Mouse (Mus musculus): ENCODE measurements around the gene Pnmal2. TPM values are rescaled to one million over a fixed set of nuclear protein-coding genes. Genes with fewer than 3 reads are reported as not detected.

Gene Pnmal2
- polyA plus RNA-seq, 1 experiment from 2014 or later: 186 TPM

- H3K4me3 ChIP-seq (ENCODE audit: low read depth, low read length): no peak overlapping the region
- H3K27me3 ChIP-seq (ENCODE audit: control insufficient read depth, insufficient read depth, low read depth, low read length): no peaks in the 10 kb centered on the region
- H3K4me1 ChIP-seq (ENCODE audit: control insufficient read depth, insufficient read depth, low read length): peaks cover 7% of the 10 kb centered on the region
- H3K9ac ChIP-seq (ENCODE audit: low read depth, low read length): no peak overlapping the region
- H3K27ac ChIP-seq (ENCODE audit: low read length): no peak overlapping the region
- peaks cover 50% of the 10 kb centered on the region for H3K36me3 ChIP-seq (ENCODE audit: control insufficient read depth, insufficient read depth, low read length)
- ATAC-seq: peak; percentile 8; the same call in 1 of the 2 replicates
- 84% methylated on average over 18 of the region's 18 CpGs for WGBS
- H3K9me3 ChIP-seq (replicated peaks; ENCODE audit: control insufficient read depth, low read length, poor library complexity, severe bottlenecking): no peaks in the 10 kb centered on the region
- H3K4me2 ChIP-seq (ENCODE audit: low read length): no peak overlapping the region
Measured at GRCm38 (mm10) chr7:16914453-16915343, 29.8 kb upstream of the Pnmal2 start.

GRCm38 (mm10) chr7:16915461-16916340 is 28.8 kb upstream of the Pnmal2 start:
- no peak for ATAC-seq
- peaks cover 50% of the 10 kb centered on the region for H3K36me3 ChIP-seq (ENCODE audit: control insufficient read depth, insufficient read depth, low read length)

GRCm38 (mm10) chr7:16916342-16917265 is 27.9 kb upstream of the Pnmal2 start:
- H3K4me3 ChIP-seq (ENCODE audit: low read depth, low read length): no peak overlapping the region
- H3K9ac ChIP-seq (ENCODE audit: low read depth, low read length): no peak overlapping the region
- 86% methylated on average over 29 of the region's 30 CpGs for WGBS
- ATAC-seq: no peak
- no peak overlapping the region for H3K4me2 ChIP-seq (ENCODE audit: low read length)
- no peak overlapping the region for H3K27ac ChIP-seq (ENCODE audit: low read length)
- no peaks in the 10 kb centered on the region for H3K27me3 ChIP-seq (ENCODE audit: control insufficient read depth, insufficient read depth, low read depth, low read length)
- H3K4me1 ChIP-seq (ENCODE audit: control insufficient read depth, insufficient read depth, low read length): peaks cover 26% of the 10 kb centered on the region
- H3K36me3 ChIP-seq (ENCODE audit: control insufficient read depth, insufficient read depth, low read length): peaks cover 50% of the 10 kb centered on the region
- H3K9me3 ChIP-seq (replicated peaks; ENCODE audit: control insufficient read depth, low read length, poor library complexity, severe bottlenecking): no peaks in the 10 kb centered on the region

More at GRCm38 (mm10) chr7:16915461-16916340, 28.8 kb upstream of the Pnmal2 start:
- no peak overlapping the region for H3K4me2 ChIP-seq (ENCODE audit: low read length)
- peaks cover 17% of the 10 kb centered on the region for H3K4me1 ChIP-seq (ENCODE audit: control insufficient read depth, insufficient read depth, low read length)
- H3K9ac ChIP-seq (ENCODE audit: low read depth, low read length): no peak overlapping the region
- no peaks in the 10 kb centered on the region for H3K27me3 ChIP-seq (ENCODE audit: control insufficient read depth, insufficient read depth, low read depth, low read length)
- H3K27ac ChIP-seq (ENCODE audit: low read length): no peak overlapping the region
- H3K9me3 ChIP-seq (replicated peaks; ENCODE audit: control insufficient read depth, low read length, poor library complexity, severe bottlenecking): no peaks in the 10 kb centered on the region
- 90% methylated on average over 32 of the region's 32 CpGs for WGBS
- H3K4me3 ChIP-seq (ENCODE audit: low read depth, low read length): no peak overlapping the region

GRCm38 (mm10) chr7:16917447-16917846 is 27.0 kb upstream of the Pnmal2 start:
- Histone ChIP-seq H3K27me3 (ENCODE audit: control insufficient read depth, insufficient read depth, low read depth, low read length) (no peaks in the 10 kb centered on the region), H3K9ac (ENCODE audit: low read depth, low read length) (no peak overlapping the region), H3K27ac (ENCODE audit: low read length) (no peak overlapping the region), H3K4me2 (ENCODE audit: low read length) (no peak overlapping the region), H3K9me3 (replicated peaks; ENCODE audit: control insufficient read depth, low read length, poor library complexity, severe bottlenecking) (no peaks in the 10 kb centered on the region), H3K4me1 (ENCODE audit: control insufficient read depth, insufficient read depth, low read length) (peaks cover 32% of the 10 kb centered on the region), H3K36me3 (ENCODE audit: control insufficient read depth, insufficient read depth, low read length) (peaks cover 50% of the 10 kb centered on the region), H3K4me3 (ENCODE audit: low read depth, low read length) (no peak overlapping the region)
- 82% methylated on average over 11 of the region's 11 CpGs for WGBS
- ATAC-seq: no peak

- Histone ChIP-seq H3K4me2 (ENCODE audit: low read length) (no peak overlapping the region), H3K9ac (ENCODE audit: low read depth, low read length) (no peak overlapping the region), H3K27ac (ENCODE audit: low read length) (no peak overlapping the region), H3K36me3 (ENCODE audit: control insufficient read depth, insufficient read depth, low read length) (peaks cover 50% of the 10 kb centered on the region), H3K4me3 (ENCODE audit: low read depth, low read length) (no peak overlapping the region), H3K9me3 (replicated peaks; ENCODE audit: control insufficient read depth, low read length, poor library complexity, severe bottlenecking) (no peaks in the 10 kb centered on the region), H3K27me3 (ENCODE audit: control insufficient read depth, insufficient read depth, low read depth, low read length) (no peaks in the 10 kb centered on the region), H3K4me1 (ENCODE audit: control insufficient read depth, insufficient read depth, low read length) (peaks cover 32% of the 10 kb centered on the region)
- WGBS: 78% methylated on average over 9 of the region's 9 CpGs
- ATAC-seq: no peak
Measured at GRCm38 (mm10) chr7:16918014-16918413, 26.5 kb upstream of the Pnmal2 start.

- no peak overlapping the region; the same call in 1 of the 2 replicates for H3K27ac ChIP-seq (ENCODE audit: low read length)
Measured at GRCm38 (mm10) chr7:16918670-16919069, 25.8 kb upstream of the Pnmal2 start.

GRCm38 (mm10) chr7:16919395-16920149 is 24.9 kb upstream of the Pnmal2 start:
- peak overlapping the region; percentile 2 for H3K4me3 ChIP-seq (ENCODE audit: low read depth, low read length)
- ATAC-seq: no peak
- no peak overlapping the region; the same call in 1 of the 2 replicates for H3K27ac ChIP-seq (ENCODE audit: low read length)
- no peaks in the 10 kb centered on the region for H3K27me3 ChIP-seq (ENCODE audit: control insufficient read depth, insufficient read depth, low read depth, low read length)
- H3K9ac ChIP-seq (ENCODE audit: low read depth, low read length): peak overlapping the region; percentile 51
- WGBS: 82% methylated on average over 13 of the region's 13 CpGs
- peaks cover 32% of the 10 kb centered on the region for H3K4me1 ChIP-seq (ENCODE audit: control insufficient read depth, insufficient read depth, low read length)
- no peaks in the 10 kb centered on the region for H3K9me3 ChIP-seq (replicated peaks; ENCODE audit: control insufficient read depth, low read length, poor library complexity, severe bottlenecking)
- H3K4me2 ChIP-seq (ENCODE audit: low read length): peak overlapping the region; percentile 79
- H3K36me3 ChIP-seq (ENCODE audit: control insufficient read depth, insufficient read depth, low read length): peaks cover 44% of the 10 kb centered on the region

More at GRCm38 (mm10) chr7:16918670-16919069, 25.8 kb upstream of the Pnmal2 start:
- peaks cover 32% of the 10 kb centered on the region for H3K4me1 ChIP-seq (ENCODE audit: control insufficient read depth, insufficient read depth, low read length)
- no peak overlapping the region for H3K4me2 ChIP-seq (ENCODE audit: low read length)
- H3K9me3 ChIP-seq (replicated peaks; ENCODE audit: control insufficient read depth, low read length, poor library complexity, severe bottlenecking): no peaks in the 10 kb centered on the region
- peaks cover 50% of the 10 kb centered on the region for H3K36me3 ChIP-seq (ENCODE audit: control insufficient read depth, insufficient read depth, low read length)
- 76% methylated on average over 3 of the region's 3 CpGs for WGBS
- H3K27me3 ChIP-seq (ENCODE audit: control insufficient read depth, insufficient read depth, low read depth, low read length): no peaks in the 10 kb centered on the region
- H3K9ac ChIP-seq (ENCODE audit: low read depth, low read length): no peak overlapping the region
- H3K4me3 ChIP-seq (ENCODE audit: low read depth, low read length): no peak overlapping the region
- ATAC-seq: no peak

All from midbrain, embryonic 16.5 days (tissue).